Mouse (Mus musculus) hindbrain, embryonic 14.5 days (tissue): ENCODE measurements at regions not wholly inside any gene's neighbourhood (a gene's known extent, or its start where the extent isn't known, plus 50 kb on each side); places are given as distances from the start of the nearest gene placed in this dataset.
A peak's percentile ranks its signal among the peaks of the same experiment; 100 is the strongest.
"Not testable (repeated sequence)": the region's sequence is repeated elsewhere in the genome, so short reads cannot be mapped to it uniquely, and the experiment has no call there.

Experiments
- ATAC-seq: fragments of 200-750 bp; cut with Nextera tagmentation; 2 replicates; pipeline ENCODE4 v1.8.0; 2017; ENCODE audit warnings: moderate number of reproducible peaks, mild to moderate bottlenecking, moderate TSS enrichment, moderate library complexity; ENCODE audit not compliant: low FRiP score
- DNase-seq: peaks from one replicate; pipeline ENCODE4 v3.0.0-alpha.2; 2015; ENCODE audit warnings: low spot score
- H3K27ac ChIP-seq: fragments of 300-500 bp; sonication (generic); 2 replicates; pipeline ENCODE4 v1.5.1; 2014; ENCODE audit warnings: mild to moderate bottlenecking, moderate library complexity
- H3K27me3 ChIP-seq: fragments of 300-500 bp; sonication (generic); 2 replicates; pipeline ENCODE4 v1.6.1; 2014; ENCODE audit warnings: mild to moderate bottlenecking, low read length, mixed read lengths; ENCODE audit not compliant: control insufficient read depth, insufficient read depth
- H3K36me3 ChIP-seq: fragments of 300-500 bp; sonication (generic); replicated peaks from 2 replicates; pipeline ENCODE4 v1.6.1; 2014; ENCODE audit not compliant: control insufficient read depth, insufficient read depth
- H3K4me1 ChIP-seq: fragments of 300-500 bp; sonication (generic); replicated peaks from 2 replicates; pipeline ENCODE4 v1.6.1; 2014; ENCODE audit warnings: antibody characterized with exemption, low read length, mixed read lengths; ENCODE audit not compliant: control insufficient read depth, insufficient read depth
- H3K4me2 ChIP-seq: fragments of 300-500 bp; sonication (generic); replicated peaks from 2 replicates; pipeline ENCODE4 v1.6.1; 2014; ENCODE audit warnings: mild to moderate bottlenecking, moderate library complexity
- H3K4me3 ChIP-seq: fragments of 300-500 bp; sonication (generic); replicated peaks from 2 replicates; pipeline ENCODE4 v1.5.1; 2014; ENCODE audit warnings: mild to moderate bottlenecking, low read length
- H3K9ac ChIP-seq: fragments of 300-500 bp; sonication (generic); 2 replicates; pipeline ENCODE4 v1.6.1; 2014
- H3K9me3 ChIP-seq: fragments of 300-500 bp; sonication (generic); 2 replicates; pipeline ENCODE4 v1.6.1; 2016; ENCODE audit warnings: low read length; ENCODE audit not compliant: control insufficient read depth
- WGBS: fragments of 180-500 bp; shearing (Covaris S2); extraction: QIAGEN DNeasy Blood & Tissue Kit; methylation state at CpG from one replicate; pipeline ENCODE4 v1.1.7; 2014; 5-methylcytosine and 5-hydroxymethylcytosine counted together

GRCm38 (mm10) chr3:6102866-6103265 is 352.3 kb downstream of the Gm8797 start:
- H3K9me3 ChIP-seq: no peaks in the 10 kb centered on the region
- DNase-seq (no peak), ATAC-seq (no peak)
- no peak overlapping the region for H3K4me2 ChIP-seq
- no peak overlapping the region for H3K9ac ChIP-seq
- no peaks in the 10 kb centered on the region for H3K36me3 ChIP-seq
- 55% methylated on average over 1 of the region's 1 CpGs for WGBS
- no peaks in the 10 kb centered on the region for H3K27me3 ChIP-seq
- no peak overlapping the region for H3K4me3 ChIP-seq
- no peaks in the 10 kb centered on the region for H3K4me1 ChIP-seq
- no peak overlapping the region for H3K27ac ChIP-seq

- Histone ChIP-seq H3K9ac (no peak overlapping the region), H3K4me3 (no peak overlapping the region), H3K4me1 (no peaks in the 10 kb centered on the region), H3K27ac (no peak overlapping the region), H3K27me3 (no peaks in the 10 kb centered on the region), H3K4me2 (no peak overlapping the region), H3K9me3 (no peaks in the 10 kb centered on the region), H3K36me3 (no peaks in the 10 kb centered on the region)
- ATAC-seq (peak; percentile 75), DNase-seq (peak; percentile 79)
- WGBS: 13% methylated on average over 2 of the region's 2 CpGs
These were observed 356.1 kb downstream of the Gm8797 start for GRCm38 (mm10) chr3:6106659-6107058.

GRCm38 (mm10) chr3:6107377-6108155 is 357.0 kb downstream of the Gm8797 start:
- 84% methylated on average over 8 of the region's 8 CpGs for WGBS
- DNase-seq (no peak), ATAC-seq (no peak)
- peak overlapping the region; percentile 38; the same call in 1 of the 2 replicates for H3K27ac ChIP-seq
- no peak overlapping the region for H3K9ac ChIP-seq
- H3K4me3 ChIP-seq: no peak overlapping the region
- H3K27me3 ChIP-seq: no peaks in the 10 kb centered on the region
- H3K9me3 ChIP-seq: no peaks in the 10 kb centered on the region
- H3K4me2 ChIP-seq: no peak overlapping the region
- H3K4me1 ChIP-seq: no peaks in the 10 kb centered on the region
- no peaks in the 10 kb centered on the region for H3K36me3 ChIP-seq

GRCm38 (mm10) chr3:6118721-6119120 is 368.1 kb downstream of the Gm8797 start:
- no peaks in the 10 kb centered on the region for H3K4me1 ChIP-seq
- H3K4me3 ChIP-seq: no peak overlapping the region
- WGBS: 82% methylated on average over 1 of the region's 1 CpGs
- no peak overlapping the region for H3K9ac ChIP-seq
- ATAC-seq (no peak), DNase-seq (no peak)
- H3K36me3 ChIP-seq: no peaks in the 10 kb centered on the region
- no peak overlapping the region for H3K4me2 ChIP-seq
- no peaks in the 10 kb centered on the region for H3K27me3 ChIP-seq
- H3K9me3 ChIP-seq: no peaks in the 10 kb centered on the region
- no peak overlapping the region for H3K27ac ChIP-seq

- not testable (repeated sequence) for H3K9me3 ChIP-seq, H3K36me3 ChIP-seq, H3K4me3 ChIP-seq, H3K27me3 ChIP-seq, H3K4me1 ChIP-seq, H3K27ac ChIP-seq, DNase-seq, H3K9ac ChIP-seq, H3K4me2 ChIP-seq, ATAC-seq
- WGBS: 69% methylated on average over 9 of the region's 9 CpGs
These were observed 385.1 kb downstream of the Gm8797 start for GRCm38 (mm10) chr3:6135754-6136153.

GRCm38 (mm10) chr3:6137374-6137773 is 386.8 kb downstream of the Gm8797 start:
- H3K27ac ChIP-seq: no peak overlapping the region
- no peak overlapping the region for H3K4me3 ChIP-seq
- H3K9me3 ChIP-seq: peaks cover 9% of the 10 kb centered on the region; the same call in 1 of the 2 replicates
- 93% methylated on average over 17 of the region's 17 CpGs for WGBS
- no peak overlapping the region for H3K4me2 ChIP-seq
- no peak for DNase-seq
- no peaks in the 10 kb centered on the region for H3K27me3 ChIP-seq
- ATAC-seq: 0 out of 2 replicates have a peak, but pooled peaks have one; percentile 14
- H3K4me1 ChIP-seq: no peaks in the 10 kb centered on the region
- no peak overlapping the region for H3K9ac ChIP-seq
- no peaks in the 10 kb centered on the region for H3K36me3 ChIP-seq

GRCm38 (mm10) chr3:6173775-6174174 is 423.2 kb downstream of the Gm8797 start:
- H3K27ac ChIP-seq: no peak overlapping the region
- DNase-seq: no peak
- H3K4me1 ChIP-seq: no peaks in the 10 kb centered on the region
- peaks cover 5% of the 10 kb centered on the region for H3K9me3 ChIP-seq
- no peak for ATAC-seq
- WGBS: 17% methylated on average over 1 of the region's 1 CpGs
- no peak overlapping the region for H3K4me2 ChIP-seq
- H3K9ac ChIP-seq: no peak overlapping the region
- no peaks in the 10 kb centered on the region for H3K27me3 ChIP-seq
- H3K4me3 ChIP-seq: no peak overlapping the region
- H3K36me3 ChIP-seq: no peaks in the 10 kb centered on the region

GRCm38 (mm10) chr3:6182533-6182932 is 431.9 kb downstream of the Gm8797 start:
- no peaks in the 10 kb centered on the region for H3K9me3 ChIP-seq
- H3K4me3 ChIP-seq: no peak overlapping the region
- no peak overlapping the region for H3K9ac ChIP-seq
- H3K4me2 ChIP-seq: no peak overlapping the region
- no peaks in the 10 kb centered on the region for H3K4me1 ChIP-seq
- ATAC-seq (no peak), DNase-seq (no peak)
- WGBS: 73% methylated on average over 2 of the region's 2 CpGs
- H3K27me3 ChIP-seq: no peaks in the 10 kb centered on the region
- no peak overlapping the region for H3K27ac ChIP-seq
- H3K36me3 ChIP-seq: no peaks in the 10 kb centered on the region

- Histone ChIP-seq H3K4me2 (no peak overlapping the region), H3K4me3 (no peak overlapping the region), H3K9me3 (no peaks in the 10 kb centered on the region), H3K27ac (no peak overlapping the region), H3K9ac (no peak overlapping the region), H3K36me3 (no peaks in the 10 kb centered on the region), H3K4me1 (no peaks in the 10 kb centered on the region), H3K27me3 (no peaks in the 10 kb centered on the region)
- no peak for DNase-seq
- WGBS: 16% methylated on average over 1 of the region's 1 CpGs
- ATAC-seq: no peak
These were observed 432.8 kb downstream of the Gm8797 start for GRCm38 (mm10) chr3:6183400-6183799.

- no peak for DNase-seq
- 83% methylated on average over 2 of the region's 2 CpGs for WGBS
- Histone ChIP-seq H3K9me3 (no peaks in the 10 kb centered on the region), H3K9ac (no peak overlapping the region), H3K4me2 (no peak overlapping the region), H3K4me1 (no peaks in the 10 kb centered on the region), H3K4me3 (no peak overlapping the region), H3K36me3 (no peaks in the 10 kb centered on the region), H3K27me3 (no peaks in the 10 kb centered on the region), H3K27ac (no peak overlapping the region)
- ATAC-seq: no peak
These were observed 415.6 kb downstream of the 1700008P02Rik start for GRCm38 (mm10) chr3:6204656-6205055.
